Mouse (Mus musculus) hindbrain, embryonic 13.5 days (tissue): ENCODE measurements at regions not wholly inside any gene's neighbourhood (a gene's known extent, or its start where the extent isn't known, plus 50 kb on each side); places are given as distances from the start of the nearest gene placed in this dataset.
A peak's percentile ranks its signal among the peaks of the same experiment; 100 is the strongest.

Experiments
- ATAC-seq: fragments of 200-750 bp; cut with Nextera tagmentation; 2 replicates; pipeline ENCODE4 v1.8.0; 2017; ENCODE audit warnings: moderate TSS enrichment; ENCODE audit not compliant: low FRiP score
- H3K27ac ChIP-seq: fragments of 300-500 bp; sonication (generic); 2 replicates; pipeline ENCODE4 v1.5.1; 2015; ENCODE audit warnings: inconsistent platforms, mild to moderate bottlenecking, moderate library complexity
- H3K27me3 ChIP-seq: fragments of 300-500 bp; sonication (generic); 2 replicates; pipeline ENCODE4 v1.6.1; 2015; ENCODE audit warnings: mild to moderate bottlenecking, inconsistent platforms
- H3K36me3 ChIP-seq: fragments of 300-500 bp; sonication (generic); 2 replicates; pipeline ENCODE4 v1.6.1; 2015; ENCODE audit warnings: mild to moderate bottlenecking, inconsistent platforms
- H3K4me1 ChIP-seq: fragments of 300-500 bp; sonication (generic); replicated peaks from 2 replicates; pipeline ENCODE4 v1.6.1; 2015; ENCODE audit warnings: inconsistent platforms
- H3K4me2 ChIP-seq: fragments of 300-500 bp; sonication (generic); 2 replicates; pipeline ENCODE4 v1.6.1; 2015; ENCODE audit warnings: inconsistent platforms, mild to moderate bottlenecking, moderate library complexity
- H3K4me3 ChIP-seq: fragments of 300-500 bp; sonication (generic); 2 replicates; pipeline ENCODE4 v1.5.1; 2015; ENCODE audit warnings: mild to moderate bottlenecking, inconsistent platforms
- H3K9ac ChIP-seq: fragments of 300-500 bp; sonication (generic); 2 replicates; pipeline ENCODE4 v1.6.1; 2015; ENCODE audit warnings: mild to moderate bottlenecking, inconsistent platforms
- H3K9me3 ChIP-seq: fragments of 300-500 bp; sonication (generic); 2 replicates; pipeline ENCODE4 v1.6.1; 2016; ENCODE audit warnings: inconsistent platforms
- WGBS: fragments of 180-500 bp; shearing (Covaris S2); methylation state at CpG from one replicate; pipeline ENCODE4 v1.1.7; 2015; 5-methylcytosine and 5-hydroxymethylcytosine counted together

DNA sequence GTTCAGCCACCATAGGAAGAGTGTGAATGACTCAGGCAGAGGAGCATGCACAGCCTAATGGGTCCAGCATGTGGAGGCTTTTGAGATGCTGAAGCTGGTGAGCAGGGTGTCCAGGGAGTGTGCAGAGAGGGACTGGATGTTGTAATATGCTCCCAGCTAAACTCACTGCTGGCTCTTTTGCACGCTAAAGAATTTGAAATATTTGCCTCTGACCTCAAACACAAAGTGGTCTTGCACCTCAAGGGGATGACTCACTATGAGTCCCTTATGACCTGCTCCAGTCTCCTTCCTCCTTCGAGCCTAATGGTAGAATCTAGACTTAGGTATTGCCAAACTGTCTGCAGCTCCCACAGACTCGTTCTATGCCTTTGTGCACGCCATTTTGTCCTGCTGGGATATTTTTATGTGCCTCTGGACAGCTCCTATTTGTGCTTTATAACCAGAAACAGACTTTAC, 55.0 kb upstream of the Slit3 start:
- ATAC-seq, result no peak
- no peaks in the 10 kb centered on the region for H3K27me3 ChIP-seq
- H3K36me3 ChIP-seq, result no peaks in the 10 kb centered on the region
- 70% methylated on average over 4 of the region's 4 CpGs for WGBS
- H3K4me2 ChIP-seq, result no peak overlapping the region
- no peak overlapping the region for H3K9ac ChIP-seq
- no peak overlapping the region for H3K4me3 ChIP-seq
- H3K27ac ChIP-seq, result no peak overlapping the region
- H3K4me1 ChIP-seq, result no peaks in the 10 kb centered on the region
- H3K9me3 ChIP-seq, result no peaks in the 10 kb centered on the region

DNA sequence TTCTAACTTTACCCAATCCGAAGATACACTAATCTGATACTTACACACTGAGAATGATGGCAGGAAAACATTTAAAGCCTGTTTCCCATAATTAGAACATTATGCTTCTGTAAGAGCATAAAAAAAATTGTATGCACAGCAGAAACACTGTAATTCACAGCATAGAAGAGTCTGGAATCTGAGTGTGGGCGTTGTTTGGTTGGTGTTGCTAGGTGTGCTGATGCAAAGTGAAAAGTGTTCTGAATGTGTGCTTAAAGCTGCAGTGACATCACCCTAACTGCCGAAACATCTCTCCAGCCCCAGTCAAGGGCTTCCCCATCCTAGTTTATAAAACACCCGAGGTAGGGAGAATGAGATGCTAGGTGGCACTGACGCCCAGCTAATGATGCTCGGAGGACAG, 63.2 kb upstream of the Slit3 start:
- 89% methylated on average over 6 of the region's 6 CpGs for WGBS
- Histone ChIP-seq H3K4me1 (no peaks in the 10 kb centered on the region), H3K4me2 (no peak overlapping the region)

DNA sequence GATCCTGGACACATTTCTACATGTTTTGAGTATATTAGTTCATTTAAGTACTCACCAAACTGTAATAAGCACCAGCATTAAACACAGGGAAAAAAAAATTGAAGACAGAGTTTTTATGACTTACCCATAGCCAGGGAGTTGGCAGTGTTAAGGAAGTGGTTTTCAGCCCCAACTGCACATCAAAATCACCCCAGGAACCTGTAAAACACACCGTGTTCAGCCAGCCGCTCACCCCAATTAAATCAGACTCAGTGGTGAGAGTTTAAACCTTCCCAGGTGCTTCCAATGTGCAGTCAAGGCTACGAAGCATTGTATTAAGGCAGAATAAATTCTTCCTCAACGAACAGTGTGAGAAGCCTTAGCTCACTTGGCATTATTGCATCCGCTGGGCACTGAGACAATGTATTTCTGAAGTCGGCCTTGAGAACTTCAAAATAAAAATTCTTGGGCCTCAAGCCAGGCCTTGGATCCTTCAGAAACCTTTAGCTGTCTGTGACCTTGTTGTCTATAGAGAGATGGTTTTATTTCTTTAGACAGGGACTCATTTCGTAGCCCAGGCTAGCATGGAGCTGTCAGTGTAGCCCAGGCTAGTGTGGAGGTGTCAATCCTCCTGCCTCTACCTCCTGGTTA, 65.4 kb upstream of the Slit3 start:
- Histone ChIP-seq H3K4me2 (no peak overlapping the region), H3K4me3 (no peak overlapping the region), H3K9ac (no peak overlapping the region), H3K4me1 (no peaks in the 10 kb centered on the region), H3K27ac (no peak overlapping the region), H3K27me3 (no peaks in the 10 kb centered on the region), H3K9me3 (no peaks in the 10 kb centered on the region), H3K36me3 (no peaks in the 10 kb centered on the region)
- 93% methylated on average over 7 of the region's 7 CpGs for WGBS
- no peak for ATAC-seq

More for the DNA sequence above, 63.2 kb upstream of the Slit3 start:
- Histone ChIP-seq H3K27ac (no peak overlapping the region), H3K9me3 (no peaks in the 10 kb centered on the region), H3K4me3 (no peak overlapping the region), H3K36me3 (no peaks in the 10 kb centered on the region), H3K27me3 (no peaks in the 10 kb centered on the region), H3K9ac (no peak overlapping the region)
- ATAC-seq, result no peak

DNA sequence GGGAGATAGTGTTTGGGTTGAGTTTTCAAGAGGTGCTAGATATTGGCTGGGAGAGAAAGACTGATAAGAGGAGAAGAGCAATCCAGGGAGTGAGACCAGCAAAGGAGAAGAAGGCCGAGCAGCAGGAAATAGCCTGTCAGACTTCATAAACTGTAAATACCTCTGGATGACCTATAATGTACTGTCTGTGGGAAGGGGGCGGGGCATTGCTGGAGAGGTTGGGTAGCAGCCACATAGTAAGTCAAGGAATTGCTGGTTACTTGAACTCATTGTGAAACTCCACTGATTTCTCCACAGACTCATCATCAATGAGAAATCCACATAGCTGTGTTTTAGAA, 67.4 kb upstream of the Slit3 start:
- no peaks in the 10 kb centered on the region for H3K36me3 ChIP-seq
- H3K9ac ChIP-seq, result no peak overlapping the region
- no peaks in the 10 kb centered on the region for H3K4me1 ChIP-seq
- H3K4me3 ChIP-seq, result no peak overlapping the region
- no peaks in the 10 kb centered on the region for H3K9me3 ChIP-seq
- H3K27ac ChIP-seq, result no peak overlapping the region
- no peak overlapping the region for H3K4me2 ChIP-seq
- 72% methylated on average over 2 of the region's 2 CpGs for WGBS
- ATAC-seq, result no peak
- H3K27me3 ChIP-seq, result no peaks in the 10 kb centered on the region

DNA sequence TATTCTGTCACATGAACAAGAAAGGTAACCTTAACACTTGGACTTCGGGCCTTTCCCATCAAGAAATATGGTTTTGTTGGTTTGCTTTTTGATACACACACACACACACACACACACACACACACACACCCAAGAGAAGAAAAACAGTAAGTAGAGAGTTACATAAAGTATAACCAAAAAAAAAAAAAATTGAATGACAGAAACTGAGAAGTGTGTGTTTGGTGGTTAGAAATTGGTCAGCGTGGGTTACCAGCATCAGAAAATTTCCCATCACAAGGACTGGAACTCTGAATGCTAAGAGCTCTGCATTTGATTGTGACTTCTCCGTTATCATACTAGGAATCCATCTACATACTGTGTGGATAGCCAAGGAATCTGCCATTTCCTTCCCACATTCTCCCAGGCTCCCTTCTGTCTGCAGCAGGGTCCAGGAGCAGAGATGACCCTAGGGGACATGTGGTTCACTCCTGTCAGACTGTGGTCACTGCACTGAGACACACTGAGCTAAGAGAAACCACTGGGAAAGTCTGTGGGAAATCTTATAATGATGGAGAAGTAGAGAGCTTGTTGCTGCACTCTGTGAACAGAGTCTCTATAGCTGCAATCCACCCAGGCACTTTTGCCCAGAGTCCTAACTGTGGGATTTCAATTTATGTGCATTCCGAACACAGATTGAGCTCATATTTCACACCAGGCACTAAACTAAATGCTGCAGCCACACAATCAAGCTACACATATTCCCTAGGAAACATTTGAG, 68.0 kb upstream of the Slit3 start:
- WGBS, result 85% methylated on average over 4 of the region's 4 CpGs
- no peak overlapping the region for H3K27ac ChIP-seq
- no peak overlapping the region for H3K4me2 ChIP-seq
- H3K36me3 ChIP-seq, result no peaks in the 10 kb centered on the region
- no peaks in the 10 kb centered on the region for H3K4me1 ChIP-seq
- no peak for ATAC-seq
- no peaks in the 10 kb centered on the region for H3K27me3 ChIP-seq
- no peaks in the 10 kb centered on the region for H3K9me3 ChIP-seq
- H3K9ac ChIP-seq, result no peak overlapping the region
- H3K4me3 ChIP-seq, result no peak overlapping the region

DNA sequence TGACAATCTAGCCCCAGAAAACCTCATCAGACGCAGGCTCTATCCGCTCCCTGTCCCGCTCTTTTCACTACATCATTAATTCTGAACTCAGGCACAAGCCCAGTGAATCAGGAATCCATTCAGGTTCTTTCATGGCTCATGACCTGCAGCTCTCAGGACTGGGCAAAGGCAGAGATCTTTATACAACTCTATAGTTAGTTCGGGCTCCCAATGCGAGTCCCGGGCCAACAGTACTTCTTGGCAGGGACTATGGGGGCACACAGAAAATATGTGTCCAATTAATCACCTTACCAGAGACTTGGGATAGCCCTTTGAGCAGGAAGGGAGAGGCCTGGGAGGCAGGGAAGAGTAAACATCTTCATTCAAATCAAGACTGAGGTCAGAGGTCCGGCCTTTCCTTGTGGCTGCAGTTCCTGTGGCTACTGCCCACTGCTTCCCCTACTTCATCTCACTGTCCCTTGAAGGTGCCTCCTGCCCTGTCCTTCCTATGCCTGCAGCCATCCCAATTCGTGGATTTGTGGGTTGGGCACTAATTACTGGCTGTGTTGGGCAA, 71.3 kb upstream of the Slit3 start:
- Histone ChIP-seq H3K27ac (no peak overlapping the region), H3K4me1 (no peaks in the 10 kb centered on the region), H3K9me3 (no peaks in the 10 kb centered on the region), H3K36me3 (no peaks in the 10 kb centered on the region), H3K4me3 (no peak overlapping the region), H3K9ac (no peak overlapping the region), H3K27me3 (no peaks in the 10 kb centered on the region), H3K4me2 (no peak overlapping the region)
- ATAC-seq, result no peak
- WGBS, result 70% methylated on average over 8 of the region's 8 CpGs

DNA sequence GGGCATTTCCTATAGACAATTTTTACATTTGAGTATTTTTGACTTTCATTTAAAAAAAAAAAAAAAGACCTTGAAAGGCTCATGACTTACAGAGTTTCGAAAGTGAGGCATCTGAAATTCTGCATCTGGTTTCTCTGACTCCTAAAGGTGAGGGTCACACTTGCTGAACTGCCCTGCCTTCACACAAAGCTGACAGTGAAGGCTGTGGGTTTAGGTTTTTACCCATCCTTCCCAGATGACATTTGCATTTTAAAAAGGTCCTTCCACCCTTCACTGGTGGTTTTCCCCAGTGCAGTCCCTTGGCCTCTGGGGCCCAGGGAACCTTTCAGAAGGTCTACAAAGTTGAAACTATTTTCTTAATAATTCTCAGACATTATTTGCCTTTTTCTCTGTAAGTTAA, 76.4 kb upstream of the Slit3 start:
- no peaks in the 10 kb centered on the region for H3K36me3 ChIP-seq
- H3K27ac ChIP-seq, result no peak overlapping the region
- no peaks in the 10 kb centered on the region for H3K27me3 ChIP-seq
- H3K4me3 ChIP-seq, result no peak overlapping the region
- ATAC-seq, result no peak
- no peak overlapping the region for H3K4me2 ChIP-seq
- H3K4me1 ChIP-seq, result no peaks in the 10 kb centered on the region
- no peak overlapping the region for H3K9ac ChIP-seq
- WGBS, result 89% methylated on average over 1 of the region's 1 CpGs
- H3K9me3 ChIP-seq, result no peaks in the 10 kb centered on the region

DNA sequence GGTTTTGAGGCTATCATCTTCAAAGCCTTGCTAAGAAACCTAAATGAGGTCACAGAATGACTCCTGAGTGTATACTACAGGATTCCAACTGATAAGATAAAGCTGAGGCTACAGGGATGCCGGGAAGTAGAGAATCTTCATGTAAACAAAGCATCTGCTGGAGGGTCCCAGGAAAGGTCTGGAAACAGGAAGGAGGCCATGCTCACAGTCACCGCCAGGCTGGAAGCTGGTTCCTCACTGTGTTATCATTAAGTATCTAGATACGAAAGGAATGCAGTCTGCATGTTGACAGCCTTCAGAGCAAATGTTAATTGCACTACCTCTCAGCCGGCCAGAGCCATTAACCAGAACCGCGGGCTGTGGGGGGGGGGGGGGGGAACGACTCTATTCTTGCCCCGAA, 96.6 kb upstream of the Slit3 start:
- no peak overlapping the region for H3K4me2 ChIP-seq
- ATAC-seq, result no peak
- no peaks in the 10 kb centered on the region; the same call in 1 of the 2 replicates for H3K9me3 ChIP-seq
- no peak overlapping the region for H3K4me3 ChIP-seq
- no peaks in the 10 kb centered on the region for H3K27me3 ChIP-seq
- H3K4me1 ChIP-seq, result no peaks in the 10 kb centered on the region
- H3K27ac ChIP-seq, result no peak overlapping the region
- no peak overlapping the region for H3K9ac ChIP-seq
- 47% methylated on average over 8 of the region's 8 CpGs for WGBS
- H3K36me3 ChIP-seq, result no peaks in the 10 kb centered on the region

DNA sequence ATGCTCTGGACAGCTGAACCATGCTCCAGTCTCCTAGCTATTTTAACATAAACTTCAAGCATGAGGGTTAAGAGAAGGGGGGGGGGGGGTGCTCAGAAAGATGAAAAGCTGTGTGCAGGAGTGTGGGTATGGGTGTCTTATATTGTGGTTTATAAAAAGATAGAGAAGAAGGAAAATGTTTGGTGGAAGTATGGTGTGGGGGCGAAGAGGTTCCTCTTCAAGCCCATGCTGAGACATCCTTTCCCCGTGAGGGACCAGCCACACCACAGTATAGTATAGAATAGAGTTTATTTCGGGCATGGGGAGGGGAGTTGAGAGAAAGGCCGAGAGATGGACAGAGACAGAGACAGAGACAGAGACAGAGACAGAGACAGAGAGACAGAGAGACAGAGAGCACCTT, 97.2 kb upstream of the Slit3 start:
- Histone ChIP-seq H3K27ac (no peak overlapping the region), H3K4me3 (no peak overlapping the region), H3K36me3 (no peaks in the 10 kb centered on the region), H3K4me1 (no peaks in the 10 kb centered on the region), H3K9ac (no peak overlapping the region), H3K27me3 (no peaks in the 10 kb centered on the region), H3K9me3 (no peaks in the 10 kb centered on the region; the same call in 1 of the 2 replicates), H3K4me2 (no peak overlapping the region)
- no peak for ATAC-seq
- WGBS, result 90% methylated on average over 4 of the region's 4 CpGs

DNA sequence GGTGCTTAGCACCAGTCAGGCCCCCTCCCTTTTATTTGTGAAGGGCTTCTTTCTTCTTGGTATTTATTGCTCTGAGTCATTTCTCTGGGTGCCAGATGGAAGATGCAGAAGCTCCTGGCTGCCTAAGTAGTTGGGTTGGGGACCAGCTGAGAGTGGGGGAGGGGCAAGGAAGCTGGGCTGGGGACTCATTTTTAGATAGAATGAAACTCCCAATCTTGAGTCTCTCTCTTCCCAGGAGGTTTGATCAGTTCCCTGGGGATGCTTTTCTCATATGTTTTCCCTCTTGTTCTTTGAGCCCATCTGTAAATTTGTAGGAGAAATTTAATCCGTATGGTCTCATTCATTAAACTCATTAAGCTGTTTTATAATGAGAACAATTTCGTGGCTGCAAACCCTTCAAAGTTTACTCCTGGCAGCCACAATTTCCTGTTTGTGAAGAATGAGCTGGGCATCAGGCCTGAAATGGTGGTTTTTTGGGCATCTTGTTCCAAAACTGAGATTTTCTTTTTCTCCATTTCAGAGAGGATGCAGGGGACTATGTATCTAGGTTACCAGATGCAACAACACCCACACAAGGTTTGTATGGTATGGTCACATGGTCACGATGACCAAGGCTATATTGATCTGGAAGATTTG, 98.9 kb upstream of the Slit3 start:
- WGBS, result 72% methylated on average over 3 of the region's 3 CpGs
- H3K27me3 ChIP-seq, result no peaks in the 10 kb centered on the region
- no peaks in the 10 kb centered on the region for H3K4me1 ChIP-seq
- H3K9me3 ChIP-seq, result no peaks in the 10 kb centered on the region; the same call in 1 of the 2 replicates
- ATAC-seq, result no peak
- no peak overlapping the region for H3K4me3 ChIP-seq
- H3K9ac ChIP-seq, result no peak overlapping the region
- no peak overlapping the region for H3K4me2 ChIP-seq
- no peaks in the 10 kb centered on the region for H3K36me3 ChIP-seq
- no peak overlapping the region for H3K27ac ChIP-seq

DNA sequence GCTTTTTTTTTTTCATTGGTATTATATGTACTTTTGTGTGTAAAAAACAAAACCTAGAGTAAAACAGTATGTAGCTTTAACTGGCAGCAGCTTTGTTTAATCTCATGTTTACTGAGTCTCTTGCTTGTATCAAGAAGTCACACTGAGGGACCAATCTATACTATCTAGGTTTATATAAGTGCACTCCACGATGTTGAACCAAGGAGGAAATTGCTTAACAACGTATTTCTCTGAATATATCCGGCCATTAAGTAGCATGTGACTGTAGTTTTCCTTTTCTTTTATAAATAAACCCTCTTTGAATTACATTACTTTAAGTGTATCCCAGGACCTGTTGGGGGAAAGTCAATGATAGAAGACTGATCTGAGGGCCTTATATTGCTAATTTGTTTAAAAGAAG, 104.0 kb upstream of the Slit3 start:
- Histone ChIP-seq H3K27me3 (no peaks in the 10 kb centered on the region), H3K4me2 (no peak overlapping the region), H3K4me3 (no peak overlapping the region), H3K36me3 (no peaks in the 10 kb centered on the region), H3K4me1 (peaks cover 3% of the 10 kb centered on the region; the same call in 1 of the 2 replicates), H3K9ac (no peak overlapping the region), H3K27ac (no peak overlapping the region), H3K9me3 (no peaks in the 10 kb centered on the region; the same call in 1 of the 2 replicates)
- 79% methylated on average over 3 of the region's 3 CpGs for WGBS
- no peak for ATAC-seq

DNA sequence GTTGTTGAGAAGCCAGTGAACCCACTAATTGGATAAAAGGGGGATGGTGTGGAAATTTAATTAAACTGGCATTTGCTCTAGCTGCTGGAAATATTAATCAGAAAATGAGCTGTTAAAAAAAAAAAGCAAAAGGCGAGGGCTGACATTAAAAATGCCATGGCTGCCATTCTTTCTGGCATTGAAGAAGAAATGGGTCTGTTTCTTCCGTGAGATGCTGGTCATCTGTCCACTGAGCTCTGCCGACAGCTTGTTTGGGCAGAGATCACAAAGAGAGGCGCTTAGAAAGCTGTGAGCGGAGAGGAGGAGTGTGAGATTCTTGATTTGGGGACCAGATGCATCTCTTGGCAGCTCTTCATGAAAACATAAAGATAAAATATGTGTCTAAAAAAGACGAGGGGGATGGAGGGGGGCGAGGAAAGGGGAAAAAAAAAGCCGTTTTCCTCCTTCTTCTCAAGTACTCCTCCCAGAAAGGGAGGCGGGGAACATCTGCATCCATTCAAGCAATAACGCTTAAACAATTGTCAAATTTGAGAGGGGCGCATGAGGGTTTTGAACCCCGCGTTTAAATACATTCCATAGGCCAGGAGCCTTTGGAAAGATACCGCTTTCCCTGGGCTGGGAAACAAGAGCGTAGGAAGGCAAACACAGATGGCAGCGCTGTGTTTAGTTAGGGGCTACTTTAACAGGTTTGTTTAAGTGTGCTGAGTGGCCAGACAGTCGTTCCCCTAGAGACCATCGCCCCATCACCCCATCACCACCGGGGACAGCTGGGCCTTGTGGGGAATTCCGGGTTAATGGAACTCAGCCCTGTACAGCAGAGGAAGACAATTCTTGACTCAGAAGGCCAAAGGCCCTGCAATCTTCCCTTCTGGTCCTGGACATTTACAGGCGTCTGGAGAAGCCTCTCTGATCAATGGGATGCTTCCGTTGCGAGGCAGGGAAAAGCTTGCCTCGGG, 109.2 kb upstream of the Slit3 start:
- no peaks in the 10 kb centered on the region for H3K36me3 ChIP-seq
- H3K9me3 ChIP-seq, result no peaks in the 10 kb centered on the region
- 65% methylated on average over 24 of the region's 24 CpGs for WGBS
- H3K4me3 ChIP-seq, result no peak overlapping the region
- H3K27ac ChIP-seq, result peak overlapping the region; percentile 72; the same call in 1 of the 2 replicates
- H3K4me2 ChIP-seq, result no peak overlapping the region
- H3K4me1 ChIP-seq, result peaks cover 16% of the 10 kb centered on the region
- H3K27me3 ChIP-seq, result no peaks in the 10 kb centered on the region
- no peak for ATAC-seq
- H3K9ac ChIP-seq, result no peak overlapping the region
